Mouse (Mus musculus): ENCODE measurements around the gene 5730409E04Rik. TPM values are rescaled to one million over a fixed set of nuclear protein-coding genes. Genes with fewer than 3 reads are reported as not detected.

The 5730409E04Rik gene
- total and polyA plus RNA-seq, 3 experiments: 4.1 to 8.1 (median 5.8) TPM

GRCm38 (mm10) chr4:126592039-126592438, 17.6 kb upstream of the 5730409E04Rik start:
- Histone ChIP-seq H3K4me2 (ENCODE audit: insufficient read depth, low read depth, poor library complexity, severe bottlenecking) (no peak overlapping the region), H3K4me3 (replicated peaks in 1 of 3; ENCODE audit: low read depth in 2 of 3, low read length in 2 of 3, poor library complexity in 1 of 3) (no peak overlapping the region), H3K4me1 (ENCODE audit: control insufficient read depth in 1 of 2, insufficient read depth in 2 of 2) (peaks cover 0 to 4% of the 10 kb centered on the region in 2 experiments; a peak in 2 of 4 replicates), H3K27ac (ENCODE audit: insufficient read depth, low read depth) (no peak overlapping the region), H3K36me3 (replicated peaks in 1 of 2; ENCODE audit: control insufficient read depth in 1 of 2, insufficient read depth in 1 of 2, low read length in 1 of 2) (peaks cover 54 to 65% of the 10 kb centered on the region in 2 experiments), H3K79me2 (replicated peaks; ENCODE audit: control insufficient read depth, extremely low read depth, insufficient read depth, poor library complexity, severe bottlenecking) (no peaks in the 10 kb centered on the region), H3K27me3 (replicated peaks) (no peaks in the 10 kb centered on the region), H3K9me3 (replicated peaks; ENCODE audit: low read length) (no peaks in the 10 kb centered on the region), H3K9ac (ENCODE audit: insufficient read depth, low read depth) (no peak overlapping the region)
- dilution Hi-C loops (cut with MboI; ENCODE audit: extremely low pct_ligation_motif_present, extremely low pct_unique_long_range_greater_than_20kb, low sequenced_read_pairs) (no loop called here), in situ Hi-C loops (cut with MboI; ENCODE audit: low pct_ligation_motif_present, low pct_unique_long_range_greater_than_20kb, low sequenced_read_pairs) (no loop called here)
- no peak for DNase-seq (ENCODE audit: extremely low read depth)
- TF ChIP-seq MXI1 (IDR thresholded peaks at IDR 0.05; ENCODE audit: low read depth, low read length): no peak
- TF ChIP-seq JUND (conservative IDR thresholded peaks at IDR 0.05; ENCODE audit: low read depth, low read length): no peak
- TF ChIP-seq ETS1 (conservative IDR thresholded peaks at IDR 0.05; ENCODE audit: low read depth, low read length): no peak
- TF ChIP-seq EP300 (IDR thresholded peaks at IDR 0.05; ENCODE audit: low read length): no peak
- no peak for TF ChIP-seq MEF2A (IDR thresholded peaks at IDR 0.05; ENCODE audit: borderline replicate concordance, low read depth, low read length)
- no peak for TF ChIP-seq POLR2AphosphoS2 (IDR thresholded peaks at IDR 0.05; ENCODE audit: low read depth, low read length)
- TF ChIP-seq USF1 (IDR thresholded peaks at IDR 0.05; ENCODE audit: low read depth, low read length): no peak
- no peak for TF ChIP-seq CHD2 (IDR thresholded peaks at IDR 0.05; ENCODE audit: low read length)
- TF ChIP-seq ZNF384 (IDR thresholded peaks at IDR 0.05; ENCODE audit: low read depth, low read length): no peak
- TF ChIP-seq ZMIZ1 (IDR thresholded peaks at IDR 0.05; ENCODE audit: low read depth, low read length): no peak
- TF ChIP-seq RAD21 (IDR thresholded peaks at IDR 0.05; ENCODE audit: low read depth, low read length): no peak
- no peak for TF ChIP-seq HCFC1 (IDR thresholded peaks at IDR 0.05; ENCODE audit: low read depth, low read length)
- no peak for TF ChIP-seq PAX5 (IDR thresholded peaks at IDR 0.05; ENCODE audit: low read length)
- no peak for TF ChIP-seq ELF1 (IDR thresholded peaks at IDR 0.05; ENCODE audit: low read depth, low read length)
- no peak for TF ChIP-seq POLR2A (IDR thresholded peaks at IDR 0.05; ENCODE audit: low read depth, low read length)
- no peak for TF ChIP-seq NELFE (IDR thresholded peaks at IDR 0.05; ENCODE audit: low read depth, low read length)
- TF ChIP-seq GABPA (IDR thresholded peaks at IDR 0.05; ENCODE audit: insufficient replicate concordance, low read depth, low read length): no peak
- no peak for TF ChIP-seq ZKSCAN1 (IDR thresholded peaks at IDR 0.05; ENCODE audit: borderline replicate concordance, low read depth, low read length)

- Histone ChIP-seq H3K9me3 (replicated peaks; ENCODE audit: low read length) (no peaks in the 10 kb centered on the region), H3K79me2 (replicated peaks; ENCODE audit: control insufficient read depth, extremely low read depth, insufficient read depth, poor library complexity, severe bottlenecking) (no peaks in the 10 kb centered on the region), H3K27ac (ENCODE audit: insufficient read depth, low read depth) (no peak overlapping the region), H3K4me3 (replicated peaks in 1 of 3; ENCODE audit: low read depth in 2 of 3, low read length in 2 of 3, poor library complexity in 1 of 3) (no peak overlapping the region), H3K27me3 (replicated peaks) (no peaks in the 10 kb centered on the region), H3K4me1 (ENCODE audit: control insufficient read depth in 1 of 2, insufficient read depth in 2 of 2) (peaks cover 0 to 18% of the 10 kb centered on the region in 2 experiments; a peak in 2 of 4 replicates), H3K9ac (ENCODE audit: insufficient read depth, low read depth) (no peak overlapping the region), H3K4me2 (ENCODE audit: insufficient read depth, low read depth, poor library complexity, severe bottlenecking) (peak overlapping the region; percentile 4; the same call in 1 of the 2 replicates), H3K36me3 (replicated peaks in 1 of 2; ENCODE audit: control insufficient read depth in 1 of 2, insufficient read depth in 1 of 2, low read length in 1 of 2) (peaks cover 0 to 3% of the 10 kb centered on the region in 2 experiments)
- dilution Hi-C loops (cut with MboI; ENCODE audit: extremely low pct_ligation_motif_present, extremely low pct_unique_long_range_greater_than_20kb, low sequenced_read_pairs) (no loop called here), in situ Hi-C loops (cut with MboI; ENCODE audit: low pct_ligation_motif_present, low pct_unique_long_range_greater_than_20kb, low sequenced_read_pairs) (loop anchor here (10.0 kb wide), 2 partner anchors 115 to 245 kb away; no protein-coding TSS in a partner anchor)
- TF ChIP-seq RAD21 (IDR thresholded peaks at IDR 0.05; ENCODE audit: low read depth, low read length) (peak; percentile 70), SIN3A (IDR thresholded peaks at IDR 0.05; ENCODE audit: low read length) (no peak), CHD1 (IDR thresholded peaks at IDR 0.05; ENCODE audit: low read depth, low read length) (no peak), ZKSCAN1 (IDR thresholded peaks at IDR 0.05; ENCODE audit: borderline replicate concordance, low read depth, low read length) (no peak), IRF4 (IDR thresholded peaks at IDR 0.05; ENCODE audit: low read depth, low read length) (0 out of 2 replicates have a peak, but pooled peaks have one; percentile 13), TBP (conservative IDR thresholded peaks at IDR 0.05; ENCODE audit: low read depth, low read length) (no peak), ELF1 (IDR thresholded peaks at IDR 0.05; ENCODE audit: low read depth, low read length) (peak; percentile 45; the same call in 1 of the 2 replicates), NRF1 (IDR thresholded peaks at IDR 0.05; ENCODE audit: low read depth, low read length) (no peak), USF1 (IDR thresholded peaks at IDR 0.05; ENCODE audit: low read depth, low read length) (no peak), CTCF (conservative IDR thresholded peaks at IDR 0.05 in 1 of 2, IDR thresholded peaks at IDR 0.05 in 1 of 2; ENCODE audit: low read depth in 2 of 2, low read length in 2 of 2) (peak; percentile 68 to 73), ETS1 (conservative IDR thresholded peaks at IDR 0.05; ENCODE audit: low read depth, low read length) (no peak), ZC3H11A (IDR thresholded peaks at IDR 0.05; ENCODE audit: low read depth, low read length) (peak; percentile 14; the same call in 1 of the 2 replicates), JUN (IDR thresholded peaks at IDR 0.05; ENCODE audit: insufficient read depth, low read depth, low read length) (no peak), SMC3 (IDR thresholded peaks at IDR 0.05; ENCODE audit: low read depth, low read length) (peak; percentile 69)
- peak; percentile 61 for DNase-seq (ENCODE audit: extremely low read depth)
Measured at GRCm38 (mm10) chr4:126599971-126600754, 9.5 kb upstream of the 5730409E04Rik start.
